ENCODE assay signal across 8 mouse cellular contexts in the genomic region with DNA sequence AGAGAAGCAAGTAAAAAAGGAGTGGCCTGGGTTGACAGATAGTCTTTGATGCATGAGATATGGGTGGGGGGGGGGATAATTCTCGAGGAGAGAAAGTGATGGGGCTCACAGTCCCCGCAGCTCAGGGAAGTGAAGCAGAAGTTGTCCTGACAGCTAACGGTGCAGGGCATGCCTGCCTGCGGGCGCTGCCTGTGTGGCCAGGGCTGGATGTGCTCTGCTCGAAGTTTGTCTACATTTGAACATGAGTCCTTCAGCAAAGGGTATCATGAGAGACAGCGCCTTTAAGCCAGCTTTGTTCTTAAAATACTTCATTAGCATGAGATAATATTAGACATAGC. TPM values are rescaled to one million over a fixed set of nuclear protein-coding genes. Genes with fewer than 3 reads are reported as not detected.
A peak's percentile ranks its signal among the peaks of the same experiment; 100 is the strongest.
DNase-seq lines count a peak whose midpoint lies in the region; ATAC-seq and TF ChIP-seq lines count a peak whose summit lies in the region.

No protein-coding gene starts in this region.

- DNase-seq in heart, postnatal 4 days, result no peak
- DNase-seq in CH12.LX (ENCODE audit: extremely low read depth), result peak; percentile 22
- no peak for DNase-seq in gastrocnemius, adult 18-20 months (ENCODE audit: low spot score)
- DNase-seq in urinary bladder, adult 18-20 months (ENCODE audit: low spot score in 2 of 2), result no peak

- no peak for TF ChIP-seq CTCF in CH12.LX (conservative IDR thresholded peaks at IDR 0.05 in 1 of 2, IDR thresholded peaks at IDR 0.05 in 1 of 2; ENCODE audit: low read depth in 2 of 2, low read length in 2 of 2)

- H3K4me3 ChIP-seq in heart, embryonic 14.5 days (ENCODE audit: control insufficient read depth in 1 of 2, insufficient read depth in 1 of 2, low read depth in 1 of 2, low read length in 2 of 2), result peak overlapping the region; percentile 8 to 23; a peak in 3 of 4 replicates
- H3K4me3 ChIP-seq in CH12.LX (replicated peaks in 1 of 3; ENCODE audit: low read depth in 2 of 3, low read length in 2 of 3, poor library complexity in 1 of 3), result peak overlapping the region; percentile 24 to 31 (median 30)
- H3K4me3 ChIP-seq in forebrain, embryonic 15.5 days, result peak overlapping the region; percentile 28

- H3K9me3 ChIP-seq in heart, embryonic 14.5 days (ENCODE audit: control insufficient read depth, low read length), result no peaks in the 10 kb centered on the region
- no peaks in the 10 kb centered on the region for H3K9me3 ChIP-seq in CH12.LX (replicated peaks; ENCODE audit: low read length)
- H3K9me3 ChIP-seq in forebrain, embryonic 15.5 days, result no peaks in the 10 kb centered on the region

- peak overlapping the region; percentile 58 for H3K4me2 ChIP-seq in heart, embryonic 14.5 days (ENCODE audit: low read length)
- H3K4me2 ChIP-seq in CH12.LX (ENCODE audit: insufficient read depth, low read depth, poor library complexity, severe bottlenecking), result peak overlapping the region; percentile 18
- peak overlapping the region; percentile 47 for H3K4me2 ChIP-seq in forebrain, embryonic 15.5 days (replicated peaks)

- H3K36me3 ChIP-seq in heart, embryonic 14.5 days (ENCODE audit: control insufficient read depth, insufficient read depth, low read length), result no peaks in the 10 kb centered on the region
- no peaks in the 10 kb centered on the region for H3K36me3 ChIP-seq in CH12.LX (replicated peaks in 1 of 2; ENCODE audit: control insufficient read depth in 1 of 2, insufficient read depth in 1 of 2, low read length in 1 of 2)
- H3K36me3 ChIP-seq in forebrain, embryonic 15.5 days, result no peaks in the 10 kb centered on the region

- H3K79me2 ChIP-seq in CH12.LX (replicated peaks; ENCODE audit: control insufficient read depth, extremely low read depth, insufficient read depth, poor library complexity, severe bottlenecking), result no peaks in the 10 kb centered on the region

- H3K9ac ChIP-seq in heart, embryonic 14.5 days (ENCODE audit: low read length), result peak overlapping the region; percentile 12; the same call in 1 of the 2 replicates
- H3K9ac ChIP-seq in CH12.LX (ENCODE audit: insufficient read depth, low read depth), result no peak overlapping the region
- H3K9ac ChIP-seq in forebrain, embryonic 15.5 days (replicated peaks), result no peak overlapping the region; the same call in 1 of the 2 replicates

- dilution Hi-C loops in CH12.LX (cut with MboI; ENCODE audit: extremely low pct_ligation_motif_present, extremely low pct_unique_long_range_greater_than_20kb, low sequenced_read_pairs), result no loop called here

- H3K27me3 ChIP-seq in heart, embryonic 14.5 days (ENCODE audit: control insufficient read depth, insufficient read depth, low read length), result peaks cover 13% of the 10 kb centered on the region
- H3K27me3 ChIP-seq in CH12.LX (replicated peaks), result peaks cover 9% of the 10 kb centered on the region
- no peaks in the 10 kb centered on the region for H3K27me3 ChIP-seq in forebrain, embryonic 15.5 days

- in situ Hi-C loops in CH12.LX (cut with MboI; ENCODE audit: low pct_ligation_motif_present, low pct_unique_long_range_greater_than_20kb, low sequenced_read_pairs), result no loop called here

- WGBS in heart, embryonic 14.5 days, result 50% methylated on average over 7 of the region's 7 CpGs
- 59% methylated on average over 7 of the region's 7 CpGs for WGBS in forebrain, embryonic 15.5 days

- no peak overlapping the region for H3K27ac ChIP-seq in heart, embryonic 14.5 days (replicated peaks in 1 of 2; ENCODE audit: control insufficient read depth in 1 of 2, insufficient read depth in 1 of 2, low read depth in 2 of 2, low read length in 2 of 2)
- no peak overlapping the region for H3K27ac ChIP-seq in CH12.LX (ENCODE audit: insufficient read depth, low read depth)
- H3K27ac ChIP-seq in forebrain, embryonic 15.5 days (replicated peaks), result no peak overlapping the region

- ATAC-seq in heart, embryonic 14.5 days (ENCODE audit: insufficient number of reproducible peaks, insufficient read depth, low FRiP score, low read depth), result no peak
- ATAC-seq in forebrain, embryonic 15.5 days (replicated peaks), result peak; percentile 70; the same call in 1 of the 2 replicates
- ATAC-seq in megakaryocyte, adult 5-6 weeks (ENCODE audit: poor library complexity, severe bottlenecking), result 0 out of 2 replicates have a peak, but pooled peaks have one; percentile 21
- ATAC-seq in granulocyte monocyte progenitor cell, adult 5-6 weeks (replicated peaks; ENCODE audit: poor library complexity, severe bottlenecking), result no peak; the same call in 1 of the 2 replicates

- TF ChIP-seq RAD21 in CH12.LX (IDR thresholded peaks at IDR 0.05; ENCODE audit: low read depth, low read length), result no peak

- H3K4me1 ChIP-seq in heart, embryonic 14.5 days (ENCODE audit: control insufficient read depth in 2 of 2, insufficient read depth in 2 of 2, low read length in 2 of 2), result no peaks in the 10 kb centered on the region
- H3K4me1 ChIP-seq in CH12.LX (ENCODE audit: control insufficient read depth in 1 of 2, insufficient read depth in 2 of 2), result peaks cover 8 to 22% of the 10 kb centered on the region in 2 experiments
- peaks cover 6% of the 10 kb centered on the region; the same call in 1 of the 2 replicates for H3K4me1 ChIP-seq in forebrain, embryonic 15.5 days

- no peak for TF ChIP-seq EP300 in CH12.LX (IDR thresholded peaks at IDR 0.05; ENCODE audit: low read length)

- no peak for TF ChIP-seq POLR2A in CH12.LX (IDR thresholded peaks at IDR 0.05; ENCODE audit: low read depth, low read length)

TF ChIP-seq in CH12.LX, 34 proteins besides CTCF, POLR2A, EP300 and RAD21:
- TF ChIP-seq CHD1 (IDR thresholded peaks at IDR 0.05; ENCODE audit: low read depth, low read length) (no peak), MXI1 (IDR thresholded peaks at IDR 0.05; ENCODE audit: low read depth, low read length) (0 out of 2 replicates have a peak, but pooled peaks have one; percentile 25)

RNA-seq across cellular contexts. Expression of a gene that starts 16.2 kb away (rescaled TPM):
- 0.23 and 0.39 TPM in 2 replicates for polyA plus RNA-seq in heart, embryonic 14.5 days (2014; fragmentation: Nextera tagmentation; extraction: Ambion mirVana)
- under 1 TPM; 0.05 to 0.18 TPM for total RNA-seq in heart, postnatal 4 days (2021)
- total RNA-seq in CH12.LX (2012; rRNA removed), result 0.38 and 0.42 TPM in 2 replicates
- total RNA-seq in CH12.LX (2014; rRNA removed), result 2.1 and 2.3 TPM in 2 replicates
- polyA plus RNA-seq in CH12.LX (2012; ENCODE audit: insufficient read length, low read depth), result 1.9 and 2.0 TPM in 2 replicates
- 1.2 and 1.8 TPM in 2 replicates for polyA plus RNA-seq in forebrain, embryonic 15.5 days (2015; fragmentation: Nextera tagmentation; extraction: Ambion mirVana)
- total RNA-seq in megakaryocyte, adult 5-6 weeks (2015), result not detected in 2 replicates
- total RNA-seq in megakaryocyte, adult 5-6 weeks (2017), result 0.04 TPM in 1 of 2 replicates, not detected in the other
- under 1 TPM; 0.05 TPM for total RNA-seq in gastrocnemius, adult 18-20 months (2021)
- not detected in 2 replicates for total RNA-seq in granulocyte monocyte progenitor cell, adult 5-6 weeks (2014; fragmentation: Nextera tagmentation)
- total RNA-seq in granulocyte monocyte progenitor cell, adult 5-6 weeks (2017), result not detected in 2 replicates

RNA-seq across cellular contexts. Expression of a gene that starts 50.5 kb away (rescaled TPM):
- polyA plus RNA-seq in heart, embryonic 14.5 days (2014; fragmentation: Nextera tagmentation; extraction: Ambion mirVana), result 11.9 and 12.6 TPM in 2 replicates
- 1 to 10 TPM; 5.9 to 6.8 TPM for total RNA-seq in heart, postnatal 4 days (2021)
- 62.5 and 67.7 TPM in 2 replicates for total RNA-seq in CH12.LX (2012; rRNA removed)
- total RNA-seq in CH12.LX (2014; rRNA removed), result 64.2 and 70.4 TPM in 2 replicates
- polyA plus RNA-seq in CH12.LX (2012; ENCODE audit: insufficient read length, low read depth), result 46.8 and 76.6 TPM in 2 replicates
- polyA plus RNA-seq in forebrain, embryonic 15.5 days (2015; fragmentation: Nextera tagmentation; extraction: Ambion mirVana), result 14.1 and 16.4 TPM in 2 replicates
- 1.6 and 2.2 TPM in 2 replicates for total RNA-seq in megakaryocyte, adult 5-6 weeks (2015)
- 1.9 and 2.7 TPM in 2 replicates for total RNA-seq in megakaryocyte, adult 5-6 weeks (2017)
- 1 to 10 TPM; 3.1 TPM for total RNA-seq in gastrocnemius, adult 18-20 months (2021)
- 2.3 and 7.3 TPM in 2 replicates for total RNA-seq in granulocyte monocyte progenitor cell, adult 5-6 weeks (2014; fragmentation: Nextera tagmentation)
- total RNA-seq in granulocyte monocyte progenitor cell, adult 5-6 weeks (2017), result 4.0 and 4.5 TPM in 2 replicates

RNA-seq across cellular contexts. Expression of a gene that starts 50.9 kb away (rescaled TPM):
- polyA plus RNA-seq in heart, embryonic 14.5 days (2014; fragmentation: Nextera tagmentation; extraction: Ambion mirVana), result 12.8 and 14.4 TPM in 2 replicates
- 10 to 100 TPM; 15.5 to 22.4 TPM for total RNA-seq in heart, postnatal 4 days (2021)
- total RNA-seq in CH12.LX (2012; rRNA removed) (18.2 and 29.2 TPM in 2 replicates), CH12.LX (2014; rRNA removed) (35.2 and 39.8 TPM in 2 replicates)
- polyA plus RNA-seq in CH12.LX (2012; ENCODE audit: insufficient read length, low read depth), result 31.2 and 33.6 TPM in 2 replicates
- polyA plus RNA-seq in forebrain, embryonic 15.5 days (2015; fragmentation: Nextera tagmentation; extraction: Ambion mirVana), result 9.6 and 10.4 TPM in 2 replicates
- total RNA-seq in megakaryocyte, adult 5-6 weeks (2015), result 0.93 and 1.0 TPM in 2 replicates
- total RNA-seq in megakaryocyte, adult 5-6 weeks (2017), result 1.3 and 3.7 TPM in 2 replicates
- 10 to 100 TPM; 17.9 to 19.2 TPM for total RNA-seq in gastrocnemius, adult 18-20 months (2021)
- 6.2 and 10.6 TPM in 2 replicates for total RNA-seq in granulocyte monocyte progenitor cell, adult 5-6 weeks (2014; fragmentation: Nextera tagmentation)
- 4.1 TPM in 2 replicates for total RNA-seq in granulocyte monocyte progenitor cell, adult 5-6 weeks (2017)

Comparison
In these comparisons a context has a peak if more than half of its experiments do, and no peak if none do; other contexts are left out.
1. ATAC-seq: peak in forebrain, embryonic 15.5 days (single experiment) and megakaryocyte, adult 5-6 weeks (single experiment); none in heart, embryonic 14.5 days (single experiment) and granulocyte monocyte progenitor cell, adult 5-6 weeks (single experiment).
2. RNA of a gene that starts 50.5 kb away (total RNA-seq): 62.5 to 70.4 TPM in CH12.LX; 5.9 to 6.8 TPM in heart, postnatal 4 days, 2.3 to 7.3 TPM in granulocyte monocyte progenitor cell, adult 5-6 weeks, 3.1 TPM in gastrocnemius, adult 18-20 months and 1.6 to 2.7 TPM in megakaryocyte, adult 5-6 weeks; every median in the first group is over 4 times any median in the second.
3. Peak in every context shown above with its lines, with median percentiles within 50 percentile points of each other: H3K4me2 ChIP-seq and H3K4me3 ChIP-seq.